Mouse (Mus musculus) neural tube, postnatal 0 days (tissue): Measurements from ENCODE around the gene Fat4. TPM values are rescaled to one million over a fixed set of nuclear protein-coding genes. Genes with fewer than 3 reads are reported as not detected.

Experiments
- polyA plus RNA-seq: library from polyadenylated mRNA; unstranded; fragments of >200 nt; fragmentation: Nextera tagmentation; extraction: Ambion mirVana; gene quantifications from 2 replicates; pipeline ENCODE4 v1.2.1, GENCODE M21; 2015

Gene Fat4
- polyA plus RNA-seq = 7.2 and 9.0 TPM in 2 replicates

DNA sequence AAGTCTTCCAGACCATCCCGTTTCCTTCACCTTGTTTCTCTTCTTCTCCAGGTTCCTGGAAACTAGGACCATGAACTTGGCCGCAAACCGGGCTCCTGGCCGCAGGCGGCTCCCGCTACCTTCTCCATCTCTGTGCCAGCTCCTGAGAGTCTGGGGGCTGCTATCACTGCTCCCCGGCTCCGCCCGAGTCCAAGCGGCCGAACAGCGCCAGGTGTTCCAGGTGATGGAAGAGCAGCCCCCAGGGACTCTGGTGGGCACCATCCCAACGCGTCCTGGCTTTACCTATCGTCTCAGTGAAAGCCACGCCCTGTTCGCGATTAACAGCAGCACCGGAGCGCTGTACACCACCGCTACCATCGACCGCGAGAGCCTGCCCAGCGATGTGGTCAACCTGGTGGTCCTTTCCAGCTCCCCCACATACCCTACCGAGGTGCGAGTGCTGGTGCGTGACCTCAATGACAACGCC is at the start of gene Fat4:
Fat4 (plus strand) TSS at position 51 of the 466 bp plus-strand sequence.

